ENCODE assay signal across 9 mouse cellular contexts in the genomic region with DNA sequence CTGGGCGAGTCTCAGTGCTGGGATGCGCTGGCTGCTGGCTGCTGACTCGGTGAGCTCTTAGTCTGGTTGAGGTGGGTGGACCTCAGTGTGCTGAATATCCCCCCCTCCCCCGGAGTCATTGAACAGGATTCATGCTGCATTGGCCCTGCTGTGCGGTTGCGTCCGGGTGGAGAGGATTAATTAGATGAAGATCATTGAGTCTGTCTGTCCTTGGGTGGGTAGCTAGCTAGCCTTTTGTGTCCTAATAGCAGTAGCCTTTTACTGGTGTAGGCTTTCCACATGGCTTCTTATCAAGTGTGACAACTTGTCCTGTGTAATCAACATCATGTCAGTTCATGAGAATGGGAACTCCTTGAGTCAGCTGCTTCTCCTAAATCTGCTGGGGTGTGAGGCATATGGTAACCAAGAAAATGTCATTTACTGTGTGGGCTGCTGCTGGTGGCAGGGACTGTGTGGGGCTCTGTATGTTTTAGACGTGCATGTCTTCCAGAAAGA. TPM values are rescaled to one million over a fixed set of nuclear protein-coding genes. Genes with fewer than 3 reads are reported as not detected.
DNase-seq lines count a peak whose midpoint lies in the region; ATAC-seq lines count a peak whose summit lies in the region.
"Had no signal": no experiment of that assay in that cellular context is flagged by ENCODE, and none has a peak within 500 bp of the region (broad histone marks: within the 10 kb centered on the region; RNA-seq: fewer than 3 reads in every experiment).

No protein-coding gene starts in this region.

- peak; percentile 80 for ATAC-seq in embryonic facial prominence, embryonic 12.5 days (ENCODE audit: insufficient number of reproducible peaks, insufficient read depth, low FRiP score, low TSS enrichment)
- ATAC-seq in midbrain, embryonic 13.5 days: peak; percentile 83

- no peak overlapping the region for H3K27ac ChIP-seq in embryonic facial prominence, embryonic 12.5 days
- H3K27ac ChIP-seq in midbrain, embryonic 13.5 days: peak overlapping the region; percentile 64
- H3K27ac ChIP-seq: limb, embryonic 15.5 days had no signal

- peaks cover 32% of the 10 kb centered on the region for H3K36me3 ChIP-seq in embryonic facial prominence, embryonic 12.5 days
- peaks cover 34% of the 10 kb centered on the region for H3K36me3 ChIP-seq in midbrain, embryonic 13.5 days

- H3K27me3 ChIP-seq in embryonic facial prominence, embryonic 12.5 days: no peaks in the 10 kb centered on the region
- no peaks in the 10 kb centered on the region for H3K27me3 ChIP-seq in midbrain, embryonic 13.5 days
- H3K27me3 ChIP-seq: limb, embryonic 15.5 days had no signal

- no peak overlapping the region for H3K4me3 ChIP-seq in embryonic facial prominence, embryonic 12.5 days
- no peak overlapping the region for H3K4me3 ChIP-seq in midbrain, embryonic 13.5 days (replicated peaks)
- H3K4me3 ChIP-seq: limb, embryonic 15.5 days had no signal

- DNase-seq in cerebellum, adult 9-10 months: peak; percentile 34
- DNase-seq in cerebellum, adult 11 months: no peak
- peak; percentile 69 to 79 for DNase-seq in layer of hippocampus, adult 18-20 months (ENCODE audit: low spot score in 2 of 2)
- DNase-seq in T-cell, adult 2 months (ENCODE audit: low spot score): no peak
- no peak for DNase-seq in lung, postnatal 36 days
- DNase-seq in testis, postnatal 14 days (ENCODE audit: low spot score): no peak

- no peaks in the 10 kb centered on the region for H3K9me3 ChIP-seq in embryonic facial prominence, embryonic 12.5 days
- no peaks in the 10 kb centered on the region for H3K9me3 ChIP-seq in midbrain, embryonic 13.5 days
- H3K9me3 ChIP-seq: limb, embryonic 15.5 days had no signal

- H3K4me2 ChIP-seq in embryonic facial prominence, embryonic 12.5 days (replicated peaks): no peak overlapping the region
- H3K4me2 ChIP-seq in midbrain, embryonic 13.5 days (replicated peaks): 0 out of 2 replicates have a peak overlapping the region, but pooled peaks have one; percentile 5
- H3K4me2 ChIP-seq: limb, embryonic 15.5 days had no signal

- WGBS in embryonic facial prominence, embryonic 12.5 days: 71% methylated on average over 8 of the region's 8 CpGs
- 20% methylated on average over 8 of the region's 8 CpGs for WGBS in midbrain, embryonic 13.5 days

- no peak overlapping the region for H3K9ac ChIP-seq in embryonic facial prominence, embryonic 12.5 days
- H3K9ac ChIP-seq in midbrain, embryonic 13.5 days (replicated peaks): no peak overlapping the region
- H3K9ac ChIP-seq: limb, embryonic 15.5 days had no signal

- H3K4me1 ChIP-seq in embryonic facial prominence, embryonic 12.5 days: no peaks in the 10 kb centered on the region
- H3K4me1 ChIP-seq in midbrain, embryonic 13.5 days (replicated peaks): peaks cover 15% of the 10 kb centered on the region
- H3K4me1 ChIP-seq: limb, embryonic 15.5 days had no signal

RNA-seq across cellular contexts. Expression of a gene that starts 22.3 kb away (rescaled TPM):
- polyA plus RNA-seq in embryonic facial prominence, embryonic 12.5 days (2016; fragmentation: Nextera tagmentation; extraction: Ambion mirVana): 37.1 TPM in 2 replicates
- 10 to 100 TPM; 44.1 to 46.3 TPM for total RNA-seq in layer of hippocampus, adult 18-20 months (2021)
- polyA plus RNA-seq in midbrain, embryonic 13.5 days (2015; fragmentation: Nextera tagmentation; extraction: Ambion mirVana): 32.3 and 32.5 TPM in 2 replicates

RNA-seq across cellular contexts. Expression of a gene that starts 35.7 kb away (rescaled TPM):
- 121 TPM in 2 replicates for polyA plus RNA-seq in embryonic facial prominence, embryonic 12.5 days (2016; fragmentation: Nextera tagmentation; extraction: Ambion mirVana)
- total RNA-seq in layer of hippocampus, adult 18-20 months (2021): 100 to 1,000 TPM; 505 to 520 TPM
- 221 and 234 TPM in 2 replicates for polyA plus RNA-seq in midbrain, embryonic 13.5 days (2015; fragmentation: Nextera tagmentation; extraction: Ambion mirVana)

RNA-seq across cellular contexts. Expression of a gene that starts 58.4 kb away (rescaled TPM):
- polyA plus RNA-seq in embryonic facial prominence, embryonic 12.5 days (2016; fragmentation: Nextera tagmentation; extraction: Ambion mirVana): 17.7 and 19.1 TPM in 2 replicates
- 10 to 100 TPM; 12.9 to 13.8 TPM for total RNA-seq in layer of hippocampus, adult 18-20 months (2021)
- polyA plus RNA-seq in midbrain, embryonic 13.5 days (2015; fragmentation: Nextera tagmentation; extraction: Ambion mirVana): 27.2 and 28.1 TPM in 2 replicates

Comparison
In these comparisons a context has a peak if more than half of its experiments do, and no peak if none do; other contexts are left out.
1. DNase-seq: peak in cerebellum, adult 9-10 months (single experiment) and layer of hippocampus, adult 18-20 months (2 of 2); none in cerebellum, adult 11 months (single experiment), T-cell, adult 2 months (single experiment), lung, postnatal 36 days (single experiment) and testis, postnatal 14 days (single experiment).